Mouse (Mus musculus): ENCODE data around the gene Ttc13.

The Ttc13 gene
- long read RNA-seq, experiment 1, partial matches to known transcripts = 5 of 20 reads
- long read RNA-seq, experiment 1, other reads (novel, unspliced or antisense) = 13 of 20 reads
- long read RNA-seq, experiment 2, transcript Ttc13-203 (21 exons, 3,148 nt) = major isoform, 9 of 26 reads
- long read RNA-seq, experiment 2, partial matches to known transcripts = 2 of 26 reads
- long read RNA-seq, experiment 2, other reads (novel, unspliced or antisense) = 14 of 26 reads

DNA sequence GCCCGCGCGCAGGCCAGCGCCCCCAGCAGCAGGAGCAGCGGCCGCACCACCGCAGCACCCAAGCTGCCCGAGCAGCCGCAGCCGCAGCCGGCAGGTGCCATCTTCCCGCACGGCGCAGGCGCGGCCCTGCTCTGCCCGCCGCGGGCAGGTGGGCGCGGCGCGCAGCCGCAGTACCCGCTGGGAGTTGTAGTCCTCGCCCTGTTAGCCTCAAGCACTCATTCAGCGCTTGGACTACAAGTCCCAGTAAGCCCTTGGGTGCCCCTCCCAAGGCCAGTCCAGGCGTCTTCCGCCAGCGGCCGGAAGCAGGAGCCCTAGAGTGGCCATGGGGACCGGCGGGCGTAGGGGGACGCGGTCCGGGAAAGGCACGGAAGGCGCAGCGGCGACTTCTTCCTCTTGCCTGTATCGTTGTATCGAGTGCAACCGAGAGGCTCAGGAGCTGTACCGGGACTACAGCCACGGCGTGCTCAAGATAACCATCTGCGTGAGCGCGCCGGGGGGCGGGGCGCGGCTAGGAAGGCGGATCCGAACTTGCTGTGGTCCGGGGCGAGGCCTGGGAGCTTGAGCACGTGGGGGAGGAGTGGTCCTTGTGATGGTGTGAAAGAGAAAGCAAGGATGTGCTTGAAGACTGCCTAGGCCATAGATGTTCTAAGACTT lies at the start of gene Ttc13, which contains the start of gene Arv1:
Gene Ttc13 (minus strand): TSS at position 122 of the 654 bp plus-strand sequence.
Gene Arv1 (plus strand): TSS at position 278 of the 654 bp plus-strand sequence.
- intact Hi-C loops (cut with DNase I) = no loop called here

DNA sequence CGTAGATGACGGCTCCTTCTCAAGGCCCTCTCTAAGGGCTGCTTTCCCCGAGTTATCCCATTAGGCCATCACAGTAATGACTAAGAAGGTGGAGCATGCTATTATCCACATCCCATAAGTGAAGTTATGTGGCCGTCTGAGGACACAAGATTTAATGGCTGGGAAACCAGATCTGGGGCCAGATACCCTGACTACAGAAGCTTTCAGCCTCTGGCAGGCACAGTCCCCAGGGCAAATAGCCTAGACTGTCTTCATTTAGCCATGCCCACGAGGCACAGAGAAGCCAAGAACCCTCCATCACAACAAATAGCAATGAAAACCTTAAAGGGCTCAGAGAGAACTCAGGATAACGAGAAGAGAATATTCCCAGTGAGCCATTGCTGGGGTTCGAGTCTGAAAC lies 41.3 kb upstream of the Ttc13 start:
- intact Hi-C loops (cut with DNase I) = no loop called here

DNA sequence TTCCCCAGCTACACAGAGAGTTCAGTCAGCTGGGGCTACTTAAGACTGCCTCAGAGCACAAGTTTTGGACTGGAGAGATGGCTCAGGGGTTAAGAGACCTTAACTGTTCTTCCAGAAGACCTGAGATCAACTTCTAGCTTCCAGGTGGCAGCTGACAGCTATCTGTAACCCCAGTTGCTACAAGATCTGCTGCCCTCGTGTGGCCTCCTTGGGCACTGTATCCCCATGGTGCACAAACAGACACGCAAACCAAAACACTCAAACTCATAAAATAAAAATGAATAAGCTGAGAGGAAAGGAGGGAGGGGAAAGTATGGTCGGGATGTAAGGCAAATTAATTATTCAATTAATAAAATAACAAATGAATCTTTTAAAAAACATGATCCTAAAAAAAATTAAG lies 36.8 kb upstream of the Ttc13 start:
- intact Hi-C loops (cut with DNase I) = no loop called here

DNA sequence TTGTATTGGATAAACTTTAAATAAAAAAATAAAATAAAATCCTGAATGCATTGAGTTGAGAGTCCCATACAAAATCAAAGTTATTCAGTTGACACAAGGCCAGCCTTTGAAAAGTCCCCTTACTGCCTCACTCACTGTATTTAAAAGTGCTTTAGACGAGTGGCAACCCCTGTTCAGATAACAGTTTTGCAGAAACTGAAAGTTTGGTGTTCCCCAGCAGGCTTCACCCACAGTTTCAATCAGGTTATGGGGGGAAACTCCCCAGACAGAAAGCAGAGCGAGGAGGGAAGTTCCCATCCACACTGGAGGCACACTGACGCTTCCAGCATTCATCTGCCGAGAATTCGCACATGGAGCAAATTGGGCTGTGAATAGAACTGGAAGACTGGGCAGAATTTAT lies 34.8 kb upstream of the Ttc13 start:
- intact Hi-C loops (cut with DNase I) = no loop called here

DNA sequence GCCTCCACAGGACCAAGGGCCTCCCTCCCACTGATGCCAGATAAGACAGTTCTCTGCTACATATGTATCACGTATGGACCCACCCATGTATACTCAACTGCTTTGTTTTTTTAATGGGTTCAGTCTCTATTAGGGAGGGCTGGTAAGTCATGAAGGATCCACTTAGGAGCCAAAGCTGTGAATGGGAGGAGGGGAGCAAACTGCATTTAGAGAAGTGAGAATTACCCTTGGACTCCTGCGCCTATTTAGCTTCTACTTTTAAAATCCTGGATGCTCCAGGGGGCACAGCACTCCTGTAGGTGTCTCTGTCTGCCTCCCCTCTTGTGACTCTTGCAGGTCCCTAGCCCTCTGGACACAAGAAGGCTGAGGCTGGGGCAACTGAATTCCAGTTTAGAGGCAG lies 34.4 kb upstream of the Ttc13 start:
- intact Hi-C loops (cut with DNase I) = no loop called here

DNA sequence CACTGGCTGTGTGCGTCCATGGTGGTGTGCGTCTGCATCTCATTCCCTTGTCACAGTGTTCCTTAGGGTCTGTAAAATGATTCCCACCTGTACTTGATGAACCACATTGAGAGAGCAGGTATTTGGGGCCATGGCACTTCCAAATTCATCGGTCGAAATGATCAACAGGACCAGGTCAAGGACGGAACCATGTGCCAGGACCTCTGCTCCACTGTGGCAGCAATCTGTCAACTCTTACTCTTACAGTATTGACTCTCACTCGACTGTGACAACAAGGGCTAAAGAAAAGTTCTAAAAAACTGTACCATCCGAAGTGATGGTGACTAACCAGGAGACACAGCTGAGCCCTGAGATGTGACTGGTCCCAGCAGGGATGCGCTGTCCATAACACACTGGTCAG lies 33.7 kb upstream of the Ttc13 start:
- intact Hi-C loops (cut with DNase I) = no loop called here

DNA sequence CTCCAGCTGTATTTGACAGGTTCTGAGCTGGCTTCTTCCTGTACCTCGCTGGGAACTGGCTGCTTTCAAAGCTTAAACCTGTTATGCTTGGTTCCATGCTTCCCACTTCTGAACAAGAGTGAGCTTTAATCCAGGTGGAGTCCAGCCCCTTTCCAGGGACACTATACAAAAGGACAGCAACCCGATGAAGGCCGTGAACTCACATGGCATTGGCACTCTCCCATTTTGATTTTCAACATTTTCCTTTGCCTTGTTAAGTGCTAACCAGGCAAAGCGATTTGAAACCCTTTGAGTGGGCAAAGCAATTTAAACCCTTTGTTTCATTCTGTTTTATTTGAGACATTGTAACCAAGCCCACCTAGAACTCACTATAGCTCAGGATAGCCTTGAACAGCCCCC lies 33.0 kb upstream of the Ttc13 start:
- intact Hi-C loops (cut with DNase I) = no loop called here

DNA sequence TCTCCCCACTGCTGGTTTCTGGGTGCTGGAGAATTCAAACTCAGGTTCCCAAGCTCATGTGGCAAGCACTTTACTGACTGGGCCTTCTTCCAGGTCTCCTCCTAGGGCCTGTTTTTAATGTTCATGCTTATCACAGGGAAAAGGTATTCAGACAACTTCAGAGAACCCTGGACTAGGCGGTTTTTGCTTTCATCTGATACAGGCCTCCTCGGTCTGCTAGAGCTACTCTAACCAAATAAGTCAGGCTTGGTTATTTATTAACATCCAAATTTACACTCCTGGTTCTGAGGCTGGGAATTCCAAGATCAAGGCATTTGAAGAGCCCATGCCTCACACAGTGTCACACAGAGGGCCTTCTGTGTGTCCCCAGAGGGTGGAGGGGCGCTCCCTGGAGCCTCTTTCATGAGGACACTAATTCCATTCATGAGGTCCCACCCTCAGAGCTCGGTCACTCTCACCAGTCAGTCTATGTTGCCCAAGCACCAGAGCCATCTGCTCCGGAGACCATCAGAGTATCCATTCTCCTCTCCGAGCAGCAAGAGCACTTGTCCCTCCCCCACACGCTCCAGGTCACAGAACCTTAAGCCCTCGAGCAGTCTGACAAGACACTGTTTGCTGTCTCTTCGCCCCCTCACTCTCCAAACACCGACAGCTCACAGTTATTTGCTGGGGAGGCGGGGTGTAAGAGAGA lies 32.5 kb upstream of the Ttc13 start:
- intact Hi-C loops (cut with DNase I) = no loop called here

DNA sequence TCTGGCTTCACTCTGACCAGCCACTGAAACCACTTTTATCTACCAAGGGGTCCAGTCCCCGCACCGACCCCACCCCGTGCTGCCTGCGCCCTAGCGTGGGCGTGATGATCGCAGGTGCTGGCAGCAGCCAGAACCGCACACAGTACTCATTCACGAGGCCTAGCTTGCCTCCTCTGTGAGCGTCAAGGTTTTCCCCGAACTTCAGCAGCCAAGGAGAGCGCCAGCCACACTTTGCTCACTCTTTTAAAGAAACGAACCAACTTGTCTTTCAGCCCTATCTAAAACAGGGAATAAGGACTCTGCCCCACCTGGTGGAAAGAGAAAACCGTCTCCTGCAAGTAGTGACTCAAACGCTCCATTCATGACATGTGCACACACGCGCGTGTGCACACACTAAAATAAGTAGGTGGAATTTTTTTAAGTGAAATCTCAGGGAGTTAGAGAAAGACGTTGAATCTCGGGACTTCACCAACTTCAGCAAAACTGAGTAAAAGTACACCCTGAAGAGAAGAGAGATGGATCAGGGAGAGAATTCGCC lies 30.6 kb upstream of the Ttc13 start:
- intact Hi-C loops (cut with DNase I) = no loop called here

DNA sequence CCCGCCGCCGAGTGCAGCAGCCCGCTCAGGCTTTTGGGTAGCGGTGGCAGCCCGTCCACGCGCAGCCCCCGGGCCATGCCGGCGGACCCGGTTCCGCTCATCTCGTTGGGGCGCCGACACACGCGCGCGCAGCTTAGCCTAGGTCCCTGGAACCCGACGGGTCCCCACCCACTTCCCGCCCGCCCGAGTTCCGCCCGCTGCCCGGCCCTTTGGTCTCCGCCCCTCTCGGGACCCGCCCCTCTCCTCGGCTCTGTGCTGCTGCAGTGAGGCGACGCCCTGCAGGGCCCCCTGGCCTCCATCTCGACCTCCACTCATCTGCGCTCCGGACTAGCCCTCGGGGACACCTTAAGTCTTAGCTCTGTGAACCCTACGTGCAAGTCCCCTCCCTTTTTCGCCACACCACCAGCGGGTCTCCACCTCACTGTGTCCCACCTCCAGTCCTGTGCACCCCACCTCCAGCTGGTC lies 30.0 kb upstream of the Ttc13 start, which contains the start of gene Fam89a:
Gene Fam89a (minus strand): TSS at position 124 of the 465 bp plus-strand sequence.
- intact Hi-C loops (cut with DNase I) = no loop called here

DNA sequence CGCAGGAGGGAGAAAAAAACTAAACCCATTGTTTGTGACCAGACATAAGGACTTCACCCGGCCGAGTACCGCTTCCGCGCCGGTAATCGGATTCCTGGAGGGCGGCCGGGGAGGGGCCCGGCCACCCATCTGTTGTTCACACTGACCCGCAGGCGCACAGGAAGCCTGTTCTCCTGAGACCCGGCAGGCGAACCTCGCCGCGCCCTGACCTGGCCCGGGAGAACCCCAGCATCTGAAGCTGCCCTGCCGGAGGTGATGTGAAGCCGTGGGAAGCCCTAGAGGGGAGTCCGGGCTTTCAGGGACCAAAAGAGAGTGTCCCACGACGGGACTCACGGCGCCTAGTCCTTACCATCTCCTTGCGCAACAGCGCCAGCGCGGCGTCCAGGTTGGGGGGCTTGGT lies 29.4 kb upstream of the Ttc13 start:
- intact Hi-C loops (cut with DNase I) = no loop called here

DNA sequence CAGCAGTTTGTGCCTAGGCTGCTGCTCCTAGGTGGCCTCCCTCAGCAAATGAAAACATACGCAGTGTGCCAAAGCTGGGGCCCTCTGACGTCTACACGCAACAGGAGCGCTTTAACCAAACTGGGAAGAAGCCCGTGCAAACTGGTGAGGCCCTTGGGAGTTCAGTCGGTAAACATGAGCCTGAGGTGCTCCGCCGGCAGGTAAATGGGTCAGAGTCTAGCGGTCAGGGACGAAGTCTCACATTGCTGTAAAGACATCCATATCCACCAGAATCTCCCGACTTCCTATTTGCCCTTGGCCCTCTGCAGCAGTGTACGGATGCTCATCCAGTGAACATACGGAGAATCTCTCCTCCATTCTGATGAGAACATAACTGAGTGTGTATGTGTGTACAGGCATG lies 24.9 kb upstream of the Ttc13 start:
- intact Hi-C loops (cut with DNase I) = no loop called here

DNA sequence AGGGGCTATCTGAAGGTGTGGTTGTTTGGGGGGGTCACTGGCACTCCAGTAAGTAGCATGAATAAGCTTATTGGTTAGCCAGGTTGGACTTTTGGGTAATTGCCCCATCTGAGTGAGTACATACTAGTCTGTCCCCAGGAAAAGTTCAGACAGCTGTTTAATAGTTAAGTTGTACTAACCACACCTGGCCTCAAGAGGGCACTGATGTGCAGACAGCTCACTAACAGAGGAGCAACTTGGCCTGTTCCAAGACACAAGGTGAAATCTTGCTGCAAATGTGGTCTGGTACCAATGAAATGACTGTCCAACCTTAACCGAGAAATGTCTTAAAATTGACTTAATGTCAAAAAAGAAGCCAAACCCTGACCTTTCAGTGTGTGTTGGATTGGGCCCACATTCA lies 17.5 kb upstream of the Ttc13 start:
- intact Hi-C loops (cut with DNase I) = loop anchor here (5.0 kb wide), 1 partner anchor 88 kb away; no protein-coding TSS in a partner anchor

DNA sequence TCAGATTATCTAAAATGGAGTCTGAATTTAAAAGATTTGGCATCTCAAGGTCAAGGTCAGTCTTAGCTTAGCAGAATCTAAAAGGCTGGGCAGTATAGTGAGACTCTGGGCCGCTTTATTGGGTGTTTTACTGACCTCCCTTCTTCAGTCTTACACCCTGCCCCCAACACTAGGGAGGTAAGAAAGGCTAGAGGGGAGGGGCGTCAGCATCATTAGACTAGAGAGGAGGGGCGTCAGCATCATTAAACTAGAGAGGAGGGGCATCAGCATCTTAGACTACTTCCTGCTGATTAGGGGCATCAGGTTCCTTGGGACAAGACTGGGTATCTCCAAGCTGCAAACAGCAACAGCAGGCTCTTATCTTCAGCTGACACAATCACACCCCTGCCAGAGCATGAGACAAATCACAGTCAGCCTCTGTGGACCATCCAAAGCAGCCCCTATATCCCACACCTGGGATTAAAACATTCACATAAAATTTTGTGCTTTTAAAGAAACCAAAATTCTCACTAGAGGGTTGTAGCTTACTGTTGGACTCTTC lies 13.7 kb upstream of the Ttc13 start:
- intact Hi-C loops (cut with DNase I) = loop anchor here (5.0 kb wide), 1 partner anchor 92 kb away; no protein-coding TSS in a partner anchor

DNA sequence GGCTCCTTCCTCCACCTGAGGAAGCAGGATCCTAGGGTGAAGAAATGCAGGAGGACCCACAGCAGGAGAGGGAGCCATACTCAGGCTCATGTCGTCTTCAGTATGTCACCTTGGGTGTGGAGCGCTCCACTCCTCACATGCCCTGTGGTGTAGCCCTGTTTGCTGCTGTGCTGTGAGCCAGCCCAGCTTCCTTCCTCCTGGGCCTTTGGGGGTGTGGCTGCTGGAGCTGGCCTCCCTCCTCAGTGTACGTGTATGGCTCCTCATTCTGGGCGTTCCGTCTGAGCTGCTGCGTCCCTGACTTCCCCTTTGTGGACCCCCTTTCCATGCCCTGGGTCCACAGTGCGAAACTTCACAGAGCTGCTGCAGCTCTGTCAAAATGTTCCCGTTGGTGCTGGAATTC lies 11.0 kb upstream of the Ttc13 start:
- intact Hi-C loops (cut with DNase I) = no loop called here

DNA sequence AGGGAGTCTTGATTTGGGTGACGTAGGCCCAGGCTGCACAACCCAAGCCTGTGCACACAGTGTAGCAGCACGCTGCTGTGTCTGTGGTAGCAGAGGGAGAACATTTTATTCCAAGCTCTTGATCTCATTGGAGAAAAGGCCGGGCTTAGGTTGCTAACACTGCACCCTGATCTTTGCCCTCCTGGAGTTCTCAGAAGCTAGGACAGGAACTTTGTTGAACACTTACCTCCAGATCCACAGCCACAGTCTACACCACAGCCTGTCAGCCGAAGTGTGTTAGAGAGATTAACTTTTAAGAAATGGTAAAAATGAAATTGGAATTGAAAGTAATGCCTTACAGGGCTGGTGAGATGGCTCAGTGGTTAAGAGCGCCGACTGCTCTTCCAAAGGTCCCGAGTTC lies 2.5 kb upstream of the Ttc13 start:
- intact Hi-C loops (cut with DNase I) = no loop called here

DNA sequence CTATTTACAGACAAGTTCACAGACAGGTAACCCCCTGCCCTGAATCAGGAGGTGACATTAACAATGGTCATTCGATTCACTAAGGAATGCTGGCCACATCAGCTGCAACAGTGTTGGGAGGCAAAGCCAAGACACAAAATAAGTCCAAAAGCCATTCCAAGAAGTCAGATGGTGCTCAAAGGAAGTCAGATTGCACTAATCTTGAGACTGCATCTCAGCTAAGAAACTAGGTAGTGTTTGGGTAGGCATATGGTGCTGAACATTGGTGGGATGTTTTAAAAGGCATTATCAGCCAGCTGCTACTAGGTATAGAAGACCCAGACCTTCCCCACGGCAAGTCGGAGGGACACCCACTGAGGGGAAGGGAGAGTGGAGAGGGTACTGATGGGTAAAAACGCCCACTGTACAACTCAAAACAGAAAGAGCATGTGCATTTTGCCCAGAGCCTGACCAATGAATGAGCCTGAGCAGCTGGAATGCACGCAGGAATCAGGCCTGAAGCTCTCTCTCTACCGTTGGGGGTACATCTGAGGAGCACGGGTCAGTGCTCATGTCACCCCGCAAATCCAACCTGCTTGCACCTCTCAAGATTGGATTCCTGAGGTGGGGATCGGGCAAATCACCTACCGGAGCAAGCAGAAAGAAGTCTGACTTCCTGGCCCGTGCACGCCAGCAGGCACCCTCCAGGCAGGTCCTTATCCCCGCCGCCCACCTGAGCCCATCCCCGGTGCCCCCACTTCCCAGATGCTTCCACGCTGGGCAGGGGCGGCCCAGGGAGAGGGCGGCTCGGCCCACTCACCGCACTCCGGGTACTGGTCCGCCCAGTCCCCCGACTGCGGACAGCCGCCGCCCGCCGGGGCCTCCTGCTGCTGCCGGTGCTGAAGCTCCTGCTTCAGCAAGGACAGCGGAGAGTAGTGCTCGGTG lies 583 bp downstream of the Ttc13 start:
- intact Hi-C loops (cut with DNase I) = no loop called here

DNA sequence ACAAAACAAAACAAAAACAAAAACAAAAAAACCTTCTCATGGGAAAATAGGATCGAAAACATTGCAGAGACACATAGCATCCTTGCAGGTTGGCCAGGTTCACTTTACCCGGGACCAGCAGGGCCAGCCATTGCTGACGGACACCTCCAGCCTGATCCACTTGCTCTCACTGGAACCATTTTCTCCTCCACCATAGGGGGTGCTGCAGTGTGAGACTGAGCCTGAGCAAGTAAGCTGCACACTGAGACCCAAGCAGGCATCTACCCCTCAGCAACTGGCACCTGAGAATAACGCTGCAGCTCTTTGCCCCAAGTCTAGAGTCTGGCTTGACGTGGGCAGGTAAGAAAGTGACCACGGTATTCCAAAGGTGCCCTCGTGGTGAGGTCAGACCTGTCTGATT lies 1.6 kb downstream of the Ttc13 start:
- intact Hi-C loops (cut with DNase I) = no loop called here

DNA sequence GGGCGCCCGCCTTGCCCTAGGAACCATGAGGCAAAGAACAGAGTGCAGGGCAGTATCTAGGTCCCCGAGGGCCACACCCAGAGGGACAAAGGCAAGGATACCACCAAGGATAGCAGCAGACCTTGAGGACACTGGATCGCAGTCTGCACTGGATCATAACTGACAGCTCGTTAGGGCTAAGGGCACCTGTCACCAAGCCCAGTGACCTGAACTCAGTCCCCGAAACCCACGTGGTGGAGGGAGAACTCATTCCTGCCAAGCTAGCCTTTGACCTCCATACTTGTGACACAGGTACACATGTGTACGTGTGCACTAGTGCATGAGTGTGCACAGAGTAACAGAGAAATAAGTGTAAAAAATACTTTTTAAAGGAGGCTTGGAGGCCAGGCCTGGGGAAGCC lies 6.0 kb downstream of the Ttc13 start:
- intact Hi-C loops (cut with DNase I) = no loop called here

DNA sequence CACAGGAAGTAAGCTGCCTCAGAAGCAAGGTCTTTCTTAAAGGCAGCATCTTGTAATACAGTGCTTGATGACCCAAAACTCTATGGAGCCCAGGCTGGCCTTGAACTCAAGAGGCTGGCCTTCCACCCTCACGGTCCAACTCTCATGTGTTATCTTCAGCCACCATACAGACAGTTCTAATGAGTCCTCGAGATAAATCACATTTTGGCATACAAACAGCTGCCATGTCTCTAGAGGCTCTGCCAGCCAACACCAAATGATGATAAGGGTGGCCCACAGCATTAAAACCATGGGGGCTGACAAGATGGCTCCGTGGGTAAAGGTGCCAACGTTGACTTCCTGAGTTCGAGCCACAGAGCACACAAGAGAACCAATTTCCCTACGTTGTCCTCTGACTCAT lies 8.6 kb downstream of the Ttc13 start:
- intact Hi-C loops (cut with DNase I) = no loop called here

DNA sequence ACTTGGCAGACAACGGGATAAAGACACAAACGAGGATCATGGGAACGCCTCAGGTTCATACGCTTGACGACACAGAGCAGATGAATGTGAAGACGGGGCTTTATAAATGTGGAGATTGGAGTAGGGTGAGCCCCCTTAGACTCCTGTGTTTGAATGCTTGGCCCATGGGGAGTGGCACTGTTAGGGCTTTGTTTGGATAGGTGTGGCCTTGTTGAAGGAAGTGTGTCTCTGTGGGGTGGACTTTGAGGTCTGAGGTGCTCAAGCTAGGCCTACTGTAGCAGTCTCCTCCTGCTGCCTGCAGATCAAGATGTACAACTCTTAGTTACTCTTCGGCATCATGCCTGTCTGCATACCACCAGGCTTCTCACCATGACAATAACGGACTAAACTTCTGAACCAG lies 16.0 kb downstream of the Ttc13 start:
- intact Hi-C loops (cut with DNase I) = no loop called here
